Mouse (Mus musculus) lung, embryonic 14.5 days (tissue): ENCODE results near the gene Fndc3b. TPM values are rescaled to one million over a fixed set of nuclear protein-coding genes. Genes with fewer than 3 reads are reported as not detected.

Source experiments
- ATAC-seq: fragments of 200-750 bp; cut with Nextera tagmentation; 2 replicates; pipeline ENCODE4 v1.8.0; 2017; ENCODE audit warnings: mild to moderate bottlenecking, moderate TSS enrichment, moderate library complexity; ENCODE audit not compliant: insufficient read depth
- DNase-seq: peaks from one replicate; pipeline ENCODE4 v3.0.0-alpha.2; 2015
- H3K27ac ChIP-seq: fragments of 300-500 bp; sonication (generic); 2 replicates; pipeline ENCODE4 v1.5.1; 2014; ENCODE audit warnings: low read depth, mild to moderate bottlenecking, moderate library complexity
- H3K27me3 ChIP-seq: fragments of 300-500 bp; sonication (generic); 2 replicates; pipeline ENCODE4 v1.6.1; 2014; ENCODE audit warnings: low read length, control low read depth; ENCODE audit not compliant: insufficient read depth
- H3K36me3 ChIP-seq: fragments of 300-500 bp; sonication (generic); 2 replicates; pipeline ENCODE4 v1.6.1; 2014; ENCODE audit warnings: control low read depth; ENCODE audit not compliant: insufficient read depth
- H3K4me1 ChIP-seq: fragments of 300-500 bp; sonication (generic); 2 replicates; pipeline ENCODE4 v1.6.1; 2014; ENCODE audit warnings: antibody characterized with exemption, control low read depth; ENCODE audit not compliant: insufficient read depth
- H3K4me2 ChIP-seq: fragments of 300-500 bp; sonication (generic); 2 replicates; pipeline ENCODE4 v1.6.1; 2014; ENCODE audit warnings: mild to moderate bottlenecking
- H3K4me3 ChIP-seq: fragments of 300-500 bp; sonication (generic); 2 replicates; pipeline ENCODE4 v1.5.1; 2014; ENCODE audit warnings: low read depth, low read length
- H3K9ac ChIP-seq: fragments of 300-500 bp; sonication (generic); 2 replicates; pipeline ENCODE4 v1.6.1; 2014
- H3K9me3 ChIP-seq: fragments of 300-500 bp; sonication (generic); 2 replicates; pipeline ENCODE4 v1.6.1; 2016; ENCODE audit warnings: low read depth, low read length, control low read depth
- CTCF ChIP-seq: IDR thresholded peaks from 2 replicates; pipeline ENCODE4 v1.5.1; 2016; ENCODE audit warnings: antibody characterized with exemption, low read depth
- WGBS: fragments of 180-500 bp; shearing (Covaris S2); extraction: QIAGEN DNeasy Blood & Tissue Kit; methylation state at CpG from one replicate; pipeline ENCODE4 v1.1.7; 2014; 5-methylcytosine and 5-hydroxymethylcytosine counted together
- polyA plus RNA-seq: library from polyadenylated mRNA; unstranded; fragments of >200 nt; fragmentation: Nextera tagmentation; extraction: Ambion mirVana; gene quantifications from 2 replicates; pipeline ENCODE4 v1.2.1, GENCODE M21; 2014

The Fndc3b gene
- polyA plus RNA-seq, 1 experiment from 2014 or later: 37.1 TPM

GRCm38 (mm10) chr3:27574241-27574640 is 136.9 kb downstream of the Fndc3b start:
- H3K27ac ChIP-seq: peak overlapping the region; percentile 56
- no peak for DNase-seq
- H3K27me3 ChIP-seq: no peaks in the 10 kb centered on the region
- no peak for ATAC-seq
- H3K9me3 ChIP-seq: no peaks in the 10 kb centered on the region
- H3K4me3 ChIP-seq: no peak overlapping the region
- 53% methylated on average over 9 of the region's 9 CpGs for WGBS
- no peaks in the 10 kb centered on the region for H3K36me3 ChIP-seq
- no peak overlapping the region for H3K9ac ChIP-seq
- peaks cover 18% of the 10 kb centered on the region for H3K4me1 ChIP-seq
- no peak for TF ChIP-seq CTCF
- no peak overlapping the region for H3K4me2 ChIP-seq

- H3K9me3 ChIP-seq: no peaks in the 10 kb centered on the region
- no peaks in the 10 kb centered on the region for H3K27me3 ChIP-seq
- no peak overlapping the region for H3K9ac ChIP-seq
- no peak overlapping the region for H3K4me3 ChIP-seq
- no peak overlapping the region for H3K4me2 ChIP-seq
- 47% methylated on average over 11 of the region's 11 CpGs for WGBS
- no peak for TF ChIP-seq CTCF
- ATAC-seq (peak; percentile 71; the same call in 1 of the 2 replicates), DNase-seq (peak; percentile 74)
- H3K36me3 ChIP-seq: no peaks in the 10 kb centered on the region
- peak overlapping the region; percentile 56 for H3K27ac ChIP-seq
- peaks cover 18% of the 10 kb centered on the region for H3K4me1 ChIP-seq
These were observed 137.6 kb downstream of the Fndc3b start for GRCm38 (mm10) chr3:27573458-27573857.

- Histone ChIP-seq H3K27me3 (no peaks in the 10 kb centered on the region), H3K4me2 (no peak overlapping the region), H3K36me3 (no peaks in the 10 kb centered on the region), H3K4me3 (no peak overlapping the region), H3K9me3 (no peaks in the 10 kb centered on the region), H3K27ac (peak overlapping the region; percentile 56), H3K4me1 (peaks cover 18% of the 10 kb centered on the region), H3K9ac (no peak overlapping the region; the same call in 1 of the 2 replicates)
- peak; percentile 29; the same call in 1 of the 2 replicates for TF ChIP-seq CTCF
- 42% methylated on average over 6 of the region's 6 CpGs for WGBS
- DNase-seq (peak; percentile 50), ATAC-seq (no peak)
These were observed 138.8 kb downstream of the Fndc3b start for GRCm38 (mm10) chr3:27572305-27572704.

- Histone ChIP-seq H3K9me3 (no peaks in the 10 kb centered on the region), H3K36me3 (no peaks in the 10 kb centered on the region), H3K4me3 (no peak overlapping the region), H3K9ac (no peak overlapping the region), H3K27ac (no peak overlapping the region), H3K4me2 (no peak overlapping the region), H3K27me3 (no peaks in the 10 kb centered on the region), H3K4me1 (no peaks in the 10 kb centered on the region)
- TF ChIP-seq CTCF: no peak
- 70% methylated on average over 4 of the region's 4 CpGs for WGBS
- no peak for DNase-seq
- no peak for ATAC-seq
These were observed 145.8 kb downstream of the Fndc3b start for GRCm38 (mm10) chr3:27565314-27565713.

GRCm38 (mm10) chr3:27563047-27563624 is 148.0 kb downstream of the Fndc3b start:
- Histone ChIP-seq H3K9ac (no peak overlapping the region), H3K4me2 (no peak overlapping the region), H3K27ac (no peak overlapping the region), H3K27me3 (no peaks in the 10 kb centered on the region), H3K4me3 (no peak overlapping the region), H3K9me3 (no peaks in the 10 kb centered on the region), H3K36me3 (no peaks in the 10 kb centered on the region), H3K4me1 (no peaks in the 10 kb centered on the region)
- WGBS: 84% methylated on average over 5 of the region's 5 CpGs
- DNase-seq (no peak), ATAC-seq (no peak)
- TF ChIP-seq CTCF: no peak

- H3K4me2 ChIP-seq: no peak overlapping the region
- no peak overlapping the region for H3K27ac ChIP-seq
- H3K4me3 ChIP-seq: no peak overlapping the region
- H3K4me1 ChIP-seq: no peaks in the 10 kb centered on the region
- H3K9ac ChIP-seq: no peak overlapping the region
- ATAC-seq (no peak), DNase-seq (no peak)
- 84% methylated on average over 3 of the region's 3 CpGs for WGBS
- no peaks in the 10 kb centered on the region for H3K36me3 ChIP-seq
- H3K9me3 ChIP-seq: no peaks in the 10 kb centered on the region
- no peaks in the 10 kb centered on the region for H3K27me3 ChIP-seq
- no peak for TF ChIP-seq CTCF
These were observed 148.6 kb downstream of the Fndc3b start for GRCm38 (mm10) chr3:27562476-27562875.

- no peak for ATAC-seq
- no peak for TF ChIP-seq CTCF
- Histone ChIP-seq H3K36me3 (no peaks in the 10 kb centered on the region), H3K27me3 (no peaks in the 10 kb centered on the region), H3K4me1 (no peaks in the 10 kb centered on the region), H3K9ac (no peak overlapping the region), H3K4me3 (no peak overlapping the region), H3K4me2 (no peak overlapping the region), H3K27ac (no peak overlapping the region), H3K9me3 (no peaks in the 10 kb centered on the region)
- DNase-seq: no peak
- 95% methylated on average over 2 of the region's 2 CpGs for WGBS
These were observed 149.2 kb downstream of the Fndc3b start for GRCm38 (mm10) chr3:27561921-27562320.

- no peak overlapping the region for H3K27ac ChIP-seq
- TF ChIP-seq CTCF: no peak
These were observed 151.8 kb downstream of the Fndc3b start for GRCm38 (mm10) chr3:27559316-27559715.

More at GRCm38 (mm10) chr3:27559316-27559715, 151.8 kb downstream of the Fndc3b start:
- no peak for DNase-seq
- Histone ChIP-seq H3K9me3 (no peaks in the 10 kb centered on the region), H3K4me2 (no peak overlapping the region), H3K9ac (no peak overlapping the region), H3K36me3 (peaks cover 11% of the 10 kb centered on the region), H3K4me3 (no peak overlapping the region), H3K27me3 (no peaks in the 10 kb centered on the region), H3K4me1 (no peaks in the 10 kb centered on the region)
- 58% methylated on average over 4 of the region's 4 CpGs for WGBS
- no peak for ATAC-seq
